8 mouse cellular contexts compared by ENCODE assay signal in genomic region chr1:180313517-180314440, GRCm38 (mm10). TPM values are rescaled to one million over a fixed set of nuclear protein-coding genes. Genes with fewer than 3 reads are reported as not detected.
A peak's percentile ranks its signal among the peaks of the same experiment; 100 is the strongest.
DNase-seq lines count a peak whose midpoint lies in the region; ATAC-seq and TF ChIP-seq lines count a peak whose summit lies in the region.

No protein-coding gene starts in this region.

- H3K27me3 ChIP-seq in embryonic facial prominence, embryonic 14.5 days (replicated peaks; ENCODE audit: control insufficient read depth, insufficient read depth, low read length): no peaks in the 10 kb centered on the region
- H3K27me3 ChIP-seq in lung, embryonic 14.5 days (ENCODE audit: insufficient read depth, low read length): no peaks in the 10 kb centered on the region

- peak; percentile 73 for ATAC-seq in frontal cortex, adult (ENCODE audit: low TSS enrichment)
- ATAC-seq in embryonic facial prominence, embryonic 14.5 days (ENCODE audit: low read depth): peak; percentile 87
- ATAC-seq in lung, embryonic 14.5 days (ENCODE audit: insufficient read depth): peak; percentile 80; the same call in 1 of the 2 replicates
- no peak for ATAC-seq in erythroblast, adult 5-6 weeks (replicated peaks; ENCODE audit: low FRiP score, poor library complexity, severe bottlenecking)

- 0 out of 2 replicates have a peak overlapping the region, but pooled peaks have one; percentile 36 for H3K27ac ChIP-seq in embryonic facial prominence, embryonic 14.5 days (replicated peaks; ENCODE audit: low read depth, low read length)
- H3K27ac ChIP-seq in lung, embryonic 14.5 days (ENCODE audit: low read depth): no peak overlapping the region

- 9% methylated on average over 20 of the region's 20 CpGs for WGBS in embryonic facial prominence, embryonic 14.5 days
- 9% methylated on average over 20 of the region's 20 CpGs for WGBS in lung, embryonic 14.5 days

- peak overlapping the region; percentile 19 for H3K4me3 ChIP-seq in embryonic facial prominence, embryonic 14.5 days (ENCODE audit: low read depth, low read length)
- peak overlapping the region; percentile 14; the same call in 1 of the 2 replicates for H3K4me3 ChIP-seq in lung, embryonic 14.5 days (ENCODE audit: low read depth, low read length)

- H3K36me3 ChIP-seq in embryonic facial prominence, embryonic 14.5 days (ENCODE audit: control insufficient read depth, insufficient read depth, low read length): no peaks in the 10 kb centered on the region
- no peaks in the 10 kb centered on the region for H3K36me3 ChIP-seq in lung, embryonic 14.5 days (ENCODE audit: insufficient read depth)

- no peaks in the 10 kb centered on the region for H3K9me3 ChIP-seq in embryonic facial prominence, embryonic 14.5 days (ENCODE audit: control insufficient read depth, low read length)
- no peaks in the 10 kb centered on the region for H3K9me3 ChIP-seq in lung, embryonic 14.5 days (ENCODE audit: low read depth, low read length)

- peak overlapping the region; percentile 32; the same call in 1 of the 2 replicates for H3K9ac ChIP-seq in embryonic facial prominence, embryonic 14.5 days (ENCODE audit: low read depth, low read length)
- no peak overlapping the region for H3K9ac ChIP-seq in lung, embryonic 14.5 days

- no peak for TF ChIP-seq CTCF in lung, embryonic 14.5 days (IDR thresholded peaks at IDR 0.05; ENCODE audit: low read depth)

- peaks cover 17% of the 10 kb centered on the region for H3K4me1 ChIP-seq in embryonic facial prominence, embryonic 14.5 days (ENCODE audit: control insufficient read depth, insufficient read depth, low read length)
- H3K4me1 ChIP-seq in lung, embryonic 14.5 days (ENCODE audit: insufficient read depth): no peaks in the 10 kb centered on the region

- peak overlapping the region; percentile 49 for H3K4me2 ChIP-seq in embryonic facial prominence, embryonic 14.5 days (ENCODE audit: low read depth, low read length)
- peak overlapping the region; percentile 59 for H3K4me2 ChIP-seq in lung, embryonic 14.5 days

- DNase-seq in frontal cortex, postnatal 25 days (ENCODE audit: low spot score in 2 of 2): no peak
- DNase-seq in T-cell, adult 2 months (ENCODE audit: low spot score): peak; percentile 80
- DNase-seq in embryonic facial prominence, embryonic 14.5 days (ENCODE audit: low spot score): peak; percentile 90
- DNase-seq in kidney, adult 18-20 months: peak; percentile 62
- DNase-seq in lung, embryonic 14.5 days: peak; percentile 70
- DNase-seq in right cerebral cortex, postnatal 14 days: peak; percentile 18

RNA-seq across cellular contexts. Expression of gene Itpkb, which starts 16.5 kb away (rescaled TPM):
- 7.4 and 7.6 TPM in 2 replicates for polyA plus RNA-seq in embryonic facial prominence, embryonic 14.5 days (2014; fragmentation: Nextera tagmentation; extraction: Ambion mirVana)
- polyA plus RNA-seq in lung, embryonic 14.5 days (2014; fragmentation: Nextera tagmentation; extraction: Ambion mirVana): 8.1 and 9.0 TPM in 2 replicates
- total RNA-seq in erythroblast, adult 5-6 weeks (2015; ENCODE audit: low replicate concordance): 2.3 and 4.0 TPM in 2 replicates
- total RNA-seq in erythroblast, adult 5-6 weeks (2017; ENCODE audit: low replicate concordance): 2.4 and 3.2 TPM in 2 replicates

RNA-seq across cellular contexts. Expression of gene Psen2, which starts 50.5 kb away (rescaled TPM):
- 18.8 and 19.6 TPM in 2 replicates for polyA plus RNA-seq in embryonic facial prominence, embryonic 14.5 days (2014; fragmentation: Nextera tagmentation; extraction: Ambion mirVana)
- polyA plus RNA-seq in lung, embryonic 14.5 days (2014; fragmentation: Nextera tagmentation; extraction: Ambion mirVana): 7.9 and 9.8 TPM in 2 replicates
- total RNA-seq in erythroblast, adult 5-6 weeks (2015; ENCODE audit: low replicate concordance): 7.5 and 7.9 TPM in 2 replicates
- total RNA-seq in erythroblast, adult 5-6 weeks (2017; ENCODE audit: low replicate concordance): 7.2 and 7.4 TPM in 2 replicates

Comparison
In these comparisons a context has a peak if more than half of its experiments do, and no peak if none do; other contexts are left out.
1. DNase-seq: peak in T-cell, adult 2 months (single experiment), embryonic facial prominence, embryonic 14.5 days (single experiment), kidney, adult 18-20 months (single experiment), lung, embryonic 14.5 days (single experiment) and right cerebral cortex, postnatal 14 days (single experiment); none in frontal cortex, postnatal 25 days (0 of 2).